Mouse (Mus musculus): Measurements from ENCODE around the gene Pcsk1n.
A peak's percentile ranks its signal among the peaks of the same experiment; 100 is the strongest.

- peak; percentile 60 for TF ChIP-seq POLR2A (IDR thresholded peaks at IDR 0.05; ENCODE audit: extremely low read depth, insufficient read depth, low read length)
- no peak for TF ChIP-seq CTCF (IDR thresholded peaks at IDR 0.05; ENCODE audit: extremely low read depth, insufficient read depth, low read length)
Observed at GRCm38 (mm10) chrX:7898880-7899874, 20.4 kb upstream of the Pcsk1n start, which contains the start of the genes Pqbp1 and Timm17b.

Data from cortical plate, adult 2 months (tissue).